Mouse (Mus musculus) bone marrow macrophage, adult 2 months (primary cell): ENCODE results near the gene Tekt1. TPM values are rescaled to one million over a fixed set of nuclear protein-coding genes. Genes with fewer than 3 reads are reported as not detected.

Experiments used
- H3K27ac ChIP-seq: 2 replicates; pipeline ENCODE4 v1.5.1; 2012; ENCODE audit warnings: low read depth, low read length; ENCODE audit not compliant: insufficient read depth
- H3K4me1 ChIP-seq: 2 replicates; pipeline ENCODE4 v1.6.1; 2012; ENCODE audit warnings: low read length; ENCODE audit not compliant: control insufficient read depth, insufficient read depth
- H3K4me3 ChIP-seq: 2 replicates; pipeline ENCODE4 v1.5.1; 2012; ENCODE audit warnings: mild to moderate bottlenecking, low read length, moderate library complexity; ENCODE audit not compliant: insufficient read depth
- CTCF ChIP-seq: IDR thresholded peaks from 2 replicates; pipeline ENCODE4 v1.5.1; 2012; ENCODE audit warnings: low read depth, mild to moderate bottlenecking, low read length, moderate library complexity
- POLR2A ChIP-seq: IDR thresholded peaks from 2 replicates; pipeline ENCODE4 v1.6.1; 2012; ENCODE audit warnings: mild to moderate bottlenecking, low read depth, low read length, borderline replicate concordance
- polyA plus RNA-seq: library from polyadenylated mRNA; stranded (reverse); fragments of >200 nt; gene quantifications from 2 replicates; pipeline ENCODE4 v1.2.4, GENCODE M21; 2012; ENCODE audit not compliant: missing spikeins, insufficient read depth, insufficient read length

Gene Tekt1
- polyA plus RNA-seq, 1 experiment: not detected

DNA sequence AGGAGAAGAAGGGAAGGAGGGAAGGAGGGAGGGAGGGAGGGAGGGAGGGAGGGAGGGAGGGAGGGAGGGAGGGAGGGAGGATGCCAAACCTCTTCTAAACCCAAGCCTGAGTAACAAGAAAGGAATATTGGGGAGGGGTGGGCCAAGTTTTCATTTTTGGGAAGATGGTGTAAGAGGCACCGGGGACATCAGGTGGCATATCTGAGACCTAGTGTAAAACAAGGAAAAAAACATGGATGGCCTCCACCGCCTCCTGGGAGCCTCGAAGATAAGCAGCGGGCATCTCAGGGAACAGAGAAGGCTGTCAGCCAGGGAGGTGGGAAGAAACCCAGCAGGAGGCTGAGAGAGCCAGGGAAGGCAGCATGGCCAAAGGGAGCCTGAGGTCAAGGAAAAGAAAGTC lies 43.3 kb upstream of the Tekt1 start:
- H3K4me3 ChIP-seq: no peak overlapping the region
- H3K4me1 ChIP-seq: no peaks in the 10 kb centered on the region
- TF ChIP-seq CTCF (no peak), POLR2A (no peak)
- H3K27ac ChIP-seq: no peak overlapping the region

DNA sequence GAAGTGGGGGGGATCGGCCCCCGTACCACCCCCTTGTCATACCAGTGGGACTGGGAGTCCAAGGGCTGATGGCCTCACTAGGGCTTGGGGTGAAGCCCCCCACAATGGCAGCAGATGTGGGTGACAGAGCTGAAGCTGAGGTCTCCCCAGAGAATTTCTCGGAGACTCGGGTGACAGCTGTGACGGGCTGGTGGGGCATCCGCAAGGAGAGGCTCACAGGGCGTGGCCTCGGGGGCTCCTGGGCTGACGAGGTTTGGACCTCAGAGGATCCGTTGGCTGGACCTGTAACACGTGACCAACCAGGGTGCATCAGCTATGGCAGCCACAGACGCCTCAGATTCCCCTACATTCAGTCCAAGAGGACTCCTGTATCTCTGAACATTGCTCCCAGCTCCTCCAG lies 40.7 kb upstream of the Tekt1 start:
- TF ChIP-seq POLR2A (no peak), CTCF (no peak)
- no peaks in the 10 kb centered on the region for H3K4me1 ChIP-seq
- H3K27ac ChIP-seq: no peak overlapping the region
- no peak overlapping the region for H3K4me3 ChIP-seq

DNA sequence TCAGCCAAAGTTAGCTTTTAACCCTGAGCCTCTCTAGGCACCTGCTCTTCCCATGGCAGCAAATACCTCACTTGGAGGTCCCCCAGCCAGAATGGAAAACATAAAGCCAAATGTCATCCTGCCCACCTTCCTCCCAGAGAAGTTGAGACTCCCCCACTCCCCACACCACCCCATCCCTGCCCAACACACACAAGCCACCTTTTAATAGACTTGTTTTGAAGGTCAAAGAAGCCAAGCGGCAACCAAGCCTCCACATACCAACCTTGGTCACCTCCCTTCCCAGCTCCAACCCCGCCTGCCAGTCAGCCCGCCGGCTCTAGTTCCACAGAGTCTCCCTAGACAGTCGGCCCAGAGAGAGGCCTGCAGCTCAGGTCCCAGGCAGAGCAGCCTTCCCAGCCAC lies 39.8 kb upstream of the Tekt1 start:
- Histone ChIP-seq H3K4me1 (no peaks in the 10 kb centered on the region), H3K4me3 (no peak overlapping the region), H3K27ac (no peak overlapping the region)
- TF ChIP-seq POLR2A (no peak), CTCF (no peak)

DNA sequence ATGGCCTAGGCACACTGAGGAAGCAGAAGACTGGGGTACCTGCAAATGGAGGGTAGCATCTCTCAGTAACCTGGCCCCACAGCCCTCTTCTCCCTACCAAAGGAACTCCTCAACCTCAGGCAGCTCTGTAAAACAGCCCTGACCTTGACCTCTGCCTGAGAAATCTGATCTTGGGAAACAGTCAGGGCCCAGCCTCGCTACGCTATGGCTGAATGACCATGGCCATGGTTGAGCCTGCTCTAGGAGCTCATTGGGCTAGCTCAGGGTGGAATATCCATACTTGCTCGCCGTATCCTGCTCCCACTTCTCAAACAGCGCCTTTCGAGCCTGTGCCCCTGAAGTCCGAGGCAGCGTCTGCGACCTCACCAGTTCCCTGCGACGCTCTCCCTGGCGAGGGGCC lies 38.8 kb upstream of the Tekt1 start:
- H3K4me3 ChIP-seq: no peak overlapping the region
- TF ChIP-seq CTCF: no peak
- no peak for TF ChIP-seq POLR2A
- H3K27ac ChIP-seq: no peak overlapping the region
- no peaks in the 10 kb centered on the region for H3K4me1 ChIP-seq

DNA sequence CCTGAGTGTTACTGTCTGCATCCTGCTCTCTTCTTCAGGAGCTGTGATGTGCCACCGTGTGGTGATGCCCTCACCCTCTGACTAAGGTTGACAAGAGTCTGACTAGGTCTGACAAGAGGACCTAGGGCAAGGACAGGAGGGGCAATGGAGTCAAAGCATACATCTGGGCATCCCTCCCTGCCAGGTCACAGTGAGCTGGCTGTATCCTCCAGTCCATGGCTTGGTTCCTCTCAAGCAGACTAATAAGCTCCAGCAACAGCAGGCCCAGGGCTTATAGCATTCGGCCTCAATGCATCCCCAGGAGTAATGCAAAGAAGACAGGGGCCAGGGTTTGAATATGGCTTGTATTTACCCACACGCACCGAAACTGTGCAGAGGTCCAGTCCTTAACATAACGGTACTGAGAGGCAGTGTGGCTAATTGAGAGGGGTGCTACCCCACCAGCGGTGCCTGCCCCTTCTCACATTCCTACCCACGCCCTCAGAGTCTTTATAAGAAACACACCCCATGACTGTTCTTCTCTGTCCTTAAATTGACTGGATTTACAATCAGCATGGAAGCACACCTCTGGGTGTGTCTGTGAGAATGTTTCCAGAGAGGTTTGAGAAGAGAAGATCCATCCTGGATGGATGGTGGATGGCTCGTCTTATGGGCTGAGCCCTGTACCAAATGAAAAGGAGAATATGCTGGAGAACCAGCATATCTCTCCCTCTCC lies 35.7 kb upstream of the Tekt1 start:
- no peak overlapping the region for H3K4me3 ChIP-seq
- H3K4me1 ChIP-seq: no peaks in the 10 kb centered on the region
- no peak for TF ChIP-seq CTCF
- TF ChIP-seq POLR2A: no peak
- no peak overlapping the region for H3K27ac ChIP-seq

DNA sequence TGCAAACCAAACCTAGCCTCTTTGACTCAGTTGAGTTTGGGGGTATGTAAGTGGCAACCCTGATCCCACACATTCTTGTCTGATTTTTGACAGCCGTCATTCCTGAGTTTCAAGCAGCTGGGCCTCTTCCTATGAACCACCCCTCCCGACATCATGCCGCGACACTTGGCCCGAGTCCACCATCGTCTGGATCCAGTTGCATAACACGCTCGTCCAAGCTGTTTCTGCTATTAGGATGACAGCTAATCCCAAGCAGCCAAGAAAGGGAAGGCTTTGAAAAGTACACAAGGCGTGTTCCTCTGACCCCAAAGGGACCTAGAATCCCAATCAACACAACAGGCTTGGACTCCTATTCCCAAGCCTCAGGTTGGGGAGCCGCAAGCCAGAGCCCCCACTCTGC lies 34.8 kb upstream of the Tekt1 start:
- Histone ChIP-seq H3K4me3 (no peak overlapping the region), H3K4me1 (no peaks in the 10 kb centered on the region), H3K27ac (no peak overlapping the region)
- TF ChIP-seq CTCF (no peak), POLR2A (no peak)

DNA sequence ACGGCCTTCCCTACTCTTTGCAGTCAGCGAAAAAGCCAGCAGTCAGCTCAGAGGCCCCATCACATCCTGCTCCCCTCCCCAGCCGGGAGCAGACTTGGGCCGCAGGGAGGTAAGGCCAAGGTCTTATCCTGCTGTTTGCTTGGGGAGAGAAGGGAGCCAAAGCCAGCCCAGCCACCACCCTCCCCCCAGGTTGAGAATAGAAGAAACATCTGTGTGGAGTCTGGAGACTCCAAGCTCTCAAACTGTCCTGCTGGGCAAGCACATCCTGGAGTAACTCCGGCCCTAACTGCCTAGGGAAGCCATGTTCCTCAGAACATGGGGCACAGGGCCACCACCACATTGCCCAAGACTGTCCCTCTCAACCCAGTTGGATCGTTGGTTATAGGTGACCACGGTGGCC lies 34.4 kb upstream of the Tekt1 start:
- Histone ChIP-seq H3K27ac (no peak overlapping the region), H3K4me3 (no peak overlapping the region), H3K4me1 (no peaks in the 10 kb centered on the region)
- TF ChIP-seq POLR2A (no peak), CTCF (no peak)

DNA sequence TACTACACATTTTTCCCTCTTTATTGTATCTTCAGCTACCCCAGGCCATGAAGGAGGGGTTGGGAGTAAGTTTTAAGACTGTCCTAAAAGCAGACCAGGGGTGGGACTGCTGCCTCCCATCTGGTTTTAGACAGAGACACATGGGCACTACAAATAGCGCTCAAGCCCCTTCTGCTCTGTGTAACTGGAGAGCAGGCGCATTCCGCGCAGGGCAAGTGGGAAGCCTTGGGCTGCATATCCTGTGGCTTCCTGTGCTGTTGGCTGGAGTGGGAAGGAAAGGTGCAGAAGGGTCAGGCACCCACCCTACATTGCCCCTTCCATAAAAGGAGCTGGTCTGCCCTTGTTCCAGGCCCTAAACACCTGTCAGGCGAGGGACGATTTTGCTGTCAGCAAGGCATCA lies 33.4 kb upstream of the Tekt1 start:
- Histone ChIP-seq H3K4me1 (no peaks in the 10 kb centered on the region), H3K4me3 (no peak overlapping the region), H3K27ac (no peak overlapping the region)
- TF ChIP-seq POLR2A (no peak), CTCF (no peak)

DNA sequence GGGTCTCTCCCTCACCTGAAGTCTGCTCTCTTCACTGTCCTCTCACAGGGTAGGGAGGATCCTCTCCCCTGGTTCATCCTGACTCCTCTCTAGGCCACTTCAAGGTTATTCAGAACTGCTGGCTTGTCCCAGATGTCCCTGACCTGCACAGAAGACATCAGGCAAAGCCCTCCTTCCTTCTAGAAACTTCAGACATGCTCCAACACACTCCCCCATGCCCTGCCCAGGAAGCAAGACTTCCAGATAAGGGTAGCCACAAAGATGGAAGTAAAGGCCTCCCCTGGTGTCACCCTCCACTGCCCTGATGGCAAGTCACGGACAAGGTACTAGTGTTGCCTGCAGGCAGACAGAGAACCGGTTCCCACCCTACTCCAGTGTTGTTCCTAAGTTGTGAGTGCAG lies 32.5 kb upstream of the Tekt1 start:
- Histone ChIP-seq H3K27ac (no peak overlapping the region), H3K4me1 (no peaks in the 10 kb centered on the region), H3K4me3 (no peak overlapping the region)
- TF ChIP-seq CTCF: no peak
- TF ChIP-seq POLR2A: no peak

DNA sequence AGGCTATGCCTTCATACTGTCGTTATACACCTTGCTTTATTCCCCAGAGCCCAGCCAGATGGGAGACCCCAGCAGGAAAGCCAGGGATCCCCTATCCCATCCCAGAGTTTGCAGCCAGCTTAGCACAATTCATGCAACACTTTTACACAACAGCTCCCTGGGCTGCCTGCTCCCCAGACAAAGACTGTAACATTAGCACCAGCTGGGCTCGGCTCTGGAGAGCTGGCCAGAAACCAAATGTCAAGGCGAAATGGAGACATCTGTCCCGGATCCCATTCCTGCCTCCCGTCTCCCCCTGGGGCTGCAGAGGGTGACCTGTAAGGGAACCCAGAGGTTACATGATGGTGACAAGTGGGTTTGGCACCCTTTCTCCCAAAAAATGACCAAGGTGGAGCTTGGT lies 31.4 kb upstream of the Tekt1 start:
- no peaks in the 10 kb centered on the region for H3K4me1 ChIP-seq
- H3K4me3 ChIP-seq: no peak overlapping the region
- no peak overlapping the region for H3K27ac ChIP-seq
- TF ChIP-seq POLR2A (no peak), CTCF (no peak)

DNA sequence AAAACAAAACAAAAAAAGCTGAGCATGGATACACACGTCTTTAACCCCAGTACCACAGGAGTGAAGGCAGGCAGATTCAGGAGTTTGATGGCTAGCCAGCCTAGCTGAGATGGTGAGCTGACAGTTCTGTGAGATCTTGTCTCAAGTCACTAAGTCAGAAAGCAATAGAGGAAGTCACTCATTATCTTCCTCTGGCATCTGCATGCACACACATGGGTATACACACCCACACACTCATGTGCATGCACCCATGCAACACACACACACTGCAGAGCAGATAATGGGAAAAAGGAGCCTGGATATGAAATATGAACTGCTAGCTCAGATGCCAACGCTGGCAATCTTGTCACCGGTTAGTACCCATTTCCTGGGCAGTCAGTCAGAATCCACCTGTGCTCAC lies 31.0 kb upstream of the Tekt1 start:
- TF ChIP-seq CTCF: no peak
- TF ChIP-seq POLR2A: no peak
- no peak overlapping the region for H3K4me3 ChIP-seq
- no peak overlapping the region for H3K27ac ChIP-seq

More for the DNA sequence above, 31.0 kb upstream of the Tekt1 start:
- no peaks in the 10 kb centered on the region for H3K4me1 ChIP-seq
